Mouse (Mus musculus): ENCODE results near the gene Slc6a19.
"Not testable (repeated sequence)": the region's sequence is repeated elsewhere in the genome, so short reads cannot be mapped to it uniquely, and the experiment has no call there.

Gene Slc6a19

GRCm38 (mm10) chr13:73713204-73713603 lies 8.5 kb upstream of the Slc6a19 start:
- DNase-seq (ENCODE audit: low spot score in 2 of 2) = no peak

DNA sequence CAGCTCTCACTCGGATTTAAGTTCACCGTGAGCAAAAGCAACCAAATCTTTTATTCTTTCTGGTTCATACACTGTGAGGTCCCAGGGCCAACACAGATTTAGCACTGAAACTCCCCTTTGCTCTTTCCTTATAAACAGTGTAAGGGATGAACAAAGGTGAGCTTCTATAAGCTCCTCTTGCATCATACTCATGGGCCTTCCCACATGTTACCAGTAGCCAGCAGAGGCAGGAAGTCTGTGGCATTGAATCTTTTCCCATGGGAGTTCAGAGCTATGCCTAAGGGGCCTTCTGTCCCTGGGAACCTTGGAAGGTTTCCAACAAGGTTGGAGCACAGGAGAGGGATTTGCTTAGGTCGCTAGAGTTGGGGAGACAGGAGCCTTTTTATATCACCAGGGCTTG lies 7.6 kb upstream of the Slc6a19 start:
- DNase-seq (ENCODE audit: low spot score in 2 of 2) = no peak

DNA sequence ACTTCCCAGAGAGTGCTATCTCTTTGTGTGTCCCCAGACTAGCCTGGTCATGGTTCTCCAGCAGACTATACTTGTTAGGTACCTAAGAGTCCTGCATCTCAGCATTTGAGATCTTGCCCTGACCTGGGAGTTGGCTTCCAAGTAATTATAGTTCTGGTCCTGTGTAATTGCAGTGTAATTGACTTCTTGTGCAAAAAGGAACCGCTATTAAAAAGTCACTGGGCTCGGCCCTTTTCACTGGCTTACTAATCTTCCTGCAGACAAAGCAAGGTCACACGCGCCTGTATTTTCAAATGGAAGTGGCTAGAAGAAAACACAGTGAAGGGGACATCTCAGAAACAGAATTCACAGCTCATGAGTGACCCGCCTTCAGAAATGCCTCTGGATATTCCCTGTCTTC lies 7.1 kb upstream of the Slc6a19 start:
- no peak for DNase-seq (ENCODE audit: low spot score in 2 of 2)

- DNase-seq (ENCODE audit: low spot score in 2 of 2) = no peak
Observed at GRCm38 (mm10) chr13:73711221-73711620, 6.6 kb upstream of the Slc6a19 start.

- DNase-seq (ENCODE audit: low spot score in 2 of 2) = no peak
Observed at GRCm38 (mm10) chr13:73709491-73709890, 4.8 kb upstream of the Slc6a19 start.

GRCm38 (mm10) chr13:73703486-73703885 lies 1.2 kb downstream of the Slc6a19 start:
- DNase-seq (ENCODE audit: low spot score in 2 of 2) = not testable (repeated sequence)

DNA sequence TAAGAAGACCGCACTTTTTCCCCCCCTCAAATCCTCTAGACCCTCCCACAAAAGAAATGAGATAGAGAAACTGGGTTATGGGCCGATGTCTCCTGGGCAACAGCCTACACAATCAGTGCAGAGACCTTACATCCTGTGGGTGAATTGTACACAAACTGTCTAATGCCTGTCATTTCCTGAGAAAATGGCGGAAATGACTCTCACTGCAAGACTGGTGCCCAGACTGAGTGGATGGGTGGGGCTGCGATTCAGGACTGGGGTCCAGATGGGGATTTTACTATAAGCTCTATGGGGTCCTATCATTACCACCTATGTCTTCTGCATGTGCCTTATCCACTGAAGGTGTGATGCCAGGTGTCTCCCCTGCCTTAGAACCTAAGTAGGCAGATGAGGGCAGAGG lies 1.9 kb downstream of the Slc6a19 start:
- no peak for DNase-seq (ENCODE audit: low spot score in 2 of 2)

- no peak for DNase-seq (ENCODE audit: low spot score in 2 of 2)
Observed at GRCm38 (mm10) chr13:73701161-73701883, 3.3 kb downstream of the Slc6a19 start.

DNA sequence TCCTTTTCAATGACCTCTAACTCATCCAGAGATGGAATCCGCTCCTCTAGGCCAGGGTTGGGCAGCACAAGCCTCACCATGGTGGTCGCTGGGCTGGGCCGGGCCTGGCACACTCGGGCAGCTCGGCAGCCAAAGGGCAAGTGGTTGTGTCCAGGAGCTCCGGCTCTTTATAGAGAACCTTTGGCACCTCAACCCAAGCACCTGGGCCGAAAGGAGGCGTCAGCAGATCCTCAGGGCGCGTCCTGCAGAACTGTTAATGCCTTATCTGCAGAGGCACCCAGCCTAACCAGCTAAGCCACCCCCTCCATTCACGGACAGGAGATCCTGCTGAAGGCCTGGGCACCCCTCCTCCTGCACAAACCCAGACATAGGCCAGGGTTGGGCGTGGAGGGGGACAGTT lies 4.1 kb downstream of the Slc6a19 start:
- DNase-seq (ENCODE audit: low spot score in 2 of 2) = no peak

- DNase-seq (ENCODE audit: low spot score in 2 of 2) = no peak
Observed at GRCm38 (mm10) chr13:73699714-73700113, 5.0 kb downstream of the Slc6a19 start.

GRCm38 (mm10) chr13:73696529-73696928 lies 8.1 kb downstream of the Slc6a19 start:
- DNase-seq (ENCODE audit: low spot score in 2 of 2) = no peak

DNA sequence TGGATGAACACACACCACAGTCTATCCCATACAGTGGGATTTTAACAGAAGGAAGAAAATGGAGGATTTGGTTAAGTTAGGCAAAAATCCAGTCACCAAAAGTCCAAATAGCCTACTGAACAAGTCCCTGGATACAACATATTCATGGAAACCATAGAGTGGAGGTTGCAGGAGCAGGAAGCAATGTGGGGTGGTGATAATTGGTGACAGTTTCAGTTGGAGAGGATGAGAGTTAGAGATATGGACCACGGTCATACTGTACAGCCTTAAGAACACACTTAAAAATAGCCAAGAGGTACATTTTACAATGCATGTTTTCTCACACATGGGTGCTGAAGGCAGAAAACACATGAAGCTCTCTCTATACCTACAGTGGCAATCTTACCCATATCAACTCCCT lies 9.7 kb downstream of the Slc6a19 start:
- DNase-seq (ENCODE audit: low spot score in 2 of 2) = no peak

DNA sequence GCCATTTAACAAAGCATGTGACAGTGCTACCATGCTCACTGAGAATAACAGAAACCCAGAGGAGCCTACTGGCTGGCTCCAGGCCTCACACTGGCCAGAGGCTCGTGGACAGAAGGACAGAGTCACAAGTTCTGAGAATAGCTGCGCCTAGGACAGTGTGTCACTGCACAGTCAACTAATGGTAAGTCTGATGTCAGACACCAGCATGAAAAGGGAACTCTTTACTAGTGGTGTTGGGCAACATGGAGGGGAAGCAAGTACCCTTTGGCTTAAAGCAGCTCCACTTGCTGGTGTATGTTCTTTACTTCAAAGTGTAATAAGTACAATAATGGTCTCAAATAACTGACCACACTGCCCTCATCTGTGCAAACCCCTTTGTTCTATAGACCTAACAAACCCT lies 11.3 kb downstream of the Slc6a19 start:
- no peak for DNase-seq (ENCODE audit: low spot score in 2 of 2)

GRCm38 (mm10) chr13:73692249-73692868 lies 12.3 kb downstream of the Slc6a19 start:
- peak; percentile 12 to 24 for DNase-seq (ENCODE audit: low spot score in 2 of 2)

- DNase-seq (ENCODE audit: low spot score in 2 of 2) = no peak
Observed at GRCm38 (mm10) chr13:73688934-73689333, 15.7 kb downstream of the Slc6a19 start.

DNA sequence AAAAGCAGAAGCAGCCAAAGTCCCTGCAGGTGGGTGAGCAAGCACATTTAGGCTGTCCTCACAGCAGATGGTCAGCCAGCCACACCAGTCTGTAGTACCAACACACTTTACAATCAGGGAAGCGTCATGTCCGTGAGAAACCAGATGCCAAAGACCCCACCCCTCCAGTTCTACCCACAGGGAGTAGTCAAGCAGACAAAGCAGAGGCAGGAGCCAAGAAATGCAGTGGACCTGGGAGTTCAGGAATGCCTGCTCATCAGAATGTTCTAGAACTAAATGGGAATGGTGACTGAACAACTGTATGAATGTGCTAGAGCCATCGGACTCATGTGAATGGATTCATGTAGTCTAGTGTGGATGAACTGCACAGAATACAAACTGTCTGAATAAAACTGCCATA lies 17.1 kb downstream of the Slc6a19 start:
- no peak for DNase-seq (ENCODE audit: low spot score in 2 of 2)

DNA sequence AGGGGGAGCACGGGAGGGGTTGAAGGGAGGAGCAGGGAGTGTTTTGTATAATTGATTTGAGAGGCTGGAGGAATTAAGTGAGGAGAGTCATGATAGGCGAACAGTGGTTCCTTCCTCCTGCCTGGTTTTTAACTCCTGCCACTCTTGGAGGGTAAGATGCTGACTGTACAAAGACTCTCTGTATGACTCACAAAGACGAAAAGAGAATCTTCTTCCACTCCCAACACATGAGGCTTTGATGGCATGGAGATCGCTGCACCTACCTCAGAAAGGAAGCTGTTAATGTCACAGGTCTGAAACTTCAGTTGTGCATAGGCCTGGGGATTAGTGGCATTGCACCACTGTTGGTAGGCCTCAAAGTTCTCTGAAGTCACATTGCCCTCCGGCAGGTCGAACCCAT lies 19.2 kb downstream of the Slc6a19 start:
- DNase-seq (ENCODE audit: low spot score in 2 of 2) = no peak

DNA sequence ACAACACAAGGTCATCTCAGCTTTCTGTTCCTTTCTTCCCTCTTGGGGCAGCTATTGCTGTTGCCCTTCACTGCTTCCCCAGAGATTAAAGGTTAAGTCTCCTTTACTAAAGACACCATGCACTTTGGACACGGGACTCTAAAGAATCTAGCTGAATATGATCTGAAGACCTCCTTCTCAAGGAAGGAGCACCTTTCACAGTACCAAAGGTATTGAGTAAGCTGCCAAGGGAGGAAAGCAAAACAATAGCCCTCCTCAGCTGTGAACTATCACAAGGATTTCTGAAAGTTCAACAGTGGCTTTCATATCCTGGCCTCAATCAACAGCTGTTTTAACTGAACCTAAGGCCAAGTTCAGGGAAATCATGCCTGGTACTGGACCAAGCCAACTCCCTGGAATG lies 20.3 kb downstream of the Slc6a19 start:
- no peak for DNase-seq (ENCODE audit: low spot score in 2 of 2)

GRCm38 (mm10) chr13:73683682-73684081 lies 21.0 kb downstream of the Slc6a19 start:
- peak; percentile 25 to 28 for DNase-seq (ENCODE audit: low spot score in 2 of 2)

GRCm38 (mm10) chr13:73682226-73682625 lies 22.4 kb downstream of the Slc6a19 start:
- no peak for DNase-seq (ENCODE audit: low spot score in 2 of 2)

DNA sequence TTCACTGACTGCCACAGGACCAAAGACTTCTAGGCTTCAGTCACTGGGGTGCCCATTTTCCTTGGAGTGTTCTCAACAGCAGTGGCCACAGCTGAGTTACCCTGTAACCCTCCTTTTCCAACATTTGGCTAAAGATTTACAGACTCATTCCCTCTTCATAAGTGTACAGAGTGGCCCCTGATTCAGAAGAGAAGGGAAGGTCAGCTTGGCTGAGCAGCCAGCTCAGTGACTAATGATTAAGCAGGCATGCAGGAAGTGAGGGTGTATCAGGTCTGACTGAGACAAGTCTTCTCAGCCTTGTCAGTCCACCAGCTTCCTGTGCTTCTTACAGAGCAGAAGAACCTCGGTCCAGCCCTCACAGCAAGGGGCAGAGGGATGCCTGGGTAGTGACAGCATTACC lies 24.3 kb downstream of the Slc6a19 start:
- DNase-seq (ENCODE audit: low spot score in 2 of 2) = no peak

DNA sequence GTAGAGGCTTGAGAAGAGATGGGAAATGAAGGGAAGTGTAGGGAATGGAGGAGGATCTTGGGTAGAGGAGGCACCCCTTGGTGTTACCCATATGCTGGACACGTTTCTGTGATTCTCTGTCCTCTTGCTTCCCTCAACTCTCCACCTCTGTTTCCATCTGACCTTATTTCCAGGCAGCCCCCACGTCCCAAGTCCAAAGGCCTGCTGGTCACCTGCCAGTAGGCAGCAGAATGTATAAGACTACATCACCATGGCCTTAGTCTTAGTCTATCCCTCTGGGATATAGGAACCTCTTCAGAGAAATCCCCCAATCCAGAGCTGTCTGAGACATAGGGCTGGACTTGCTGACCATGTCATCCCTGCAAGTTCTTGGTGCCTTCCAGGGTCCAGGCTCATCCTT lies 25.4 kb downstream of the Slc6a19 start:
- DNase-seq (ENCODE audit: low spot score in 2 of 2) = no peak

DNA sequence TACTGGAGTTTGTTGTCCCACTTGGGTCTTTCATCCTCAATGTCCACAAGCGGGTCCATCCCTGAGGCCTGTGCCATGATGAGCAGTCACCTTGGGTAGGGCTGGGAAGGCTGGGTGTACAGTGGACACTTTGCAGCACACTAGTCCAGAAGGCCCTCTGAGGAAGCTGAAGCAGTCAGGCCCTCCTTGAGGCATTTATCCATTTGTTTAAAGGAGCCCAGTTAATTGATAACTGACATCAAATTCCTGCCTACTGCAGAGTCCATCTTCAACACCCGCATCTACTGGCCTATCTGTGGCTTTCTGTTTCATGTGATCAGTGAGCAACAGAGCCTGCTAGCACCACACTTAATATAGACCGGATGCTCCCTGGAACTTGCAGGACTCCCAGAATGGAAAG lies 26.8 kb downstream of the Slc6a19 start, which contains the start of gene Slc6a18:
Slc6a18 (minus strand) TSS at position 171 of the 400 bp plus-strand sequence.
- no peak for DNase-seq (ENCODE audit: low spot score in 2 of 2)

DNA sequence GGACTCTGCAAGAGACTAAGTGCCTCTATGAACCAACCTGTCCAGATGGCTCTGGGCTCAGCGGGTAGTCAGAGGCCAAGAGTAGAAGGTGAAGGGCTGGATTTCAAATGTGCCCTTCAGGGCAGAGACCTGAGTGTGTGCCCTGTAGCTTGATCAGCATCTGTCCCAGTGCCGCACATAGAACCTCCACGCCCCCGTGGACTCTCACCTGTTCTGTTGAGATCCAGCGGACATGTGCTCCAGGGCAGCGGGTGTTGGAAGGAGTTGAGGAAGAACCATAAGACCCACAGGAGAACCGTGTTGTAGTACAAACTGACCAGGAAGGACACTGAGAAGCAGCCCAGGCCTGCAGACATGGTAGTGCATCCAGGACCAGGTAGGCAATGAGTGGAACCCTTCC lies 29.5 kb downstream of the Slc6a19 start:
- no peak for DNase-seq (ENCODE audit: low spot score in 2 of 2)
